Mouse (Mus musculus): ENCODE results near the gene Abcc5.
"Not testable (repeated sequence)": the region's sequence is repeated elsewhere in the genome, so short reads cannot be mapped to it uniquely, and the experiment has no call there.

Gene Abcc5

DNA sequence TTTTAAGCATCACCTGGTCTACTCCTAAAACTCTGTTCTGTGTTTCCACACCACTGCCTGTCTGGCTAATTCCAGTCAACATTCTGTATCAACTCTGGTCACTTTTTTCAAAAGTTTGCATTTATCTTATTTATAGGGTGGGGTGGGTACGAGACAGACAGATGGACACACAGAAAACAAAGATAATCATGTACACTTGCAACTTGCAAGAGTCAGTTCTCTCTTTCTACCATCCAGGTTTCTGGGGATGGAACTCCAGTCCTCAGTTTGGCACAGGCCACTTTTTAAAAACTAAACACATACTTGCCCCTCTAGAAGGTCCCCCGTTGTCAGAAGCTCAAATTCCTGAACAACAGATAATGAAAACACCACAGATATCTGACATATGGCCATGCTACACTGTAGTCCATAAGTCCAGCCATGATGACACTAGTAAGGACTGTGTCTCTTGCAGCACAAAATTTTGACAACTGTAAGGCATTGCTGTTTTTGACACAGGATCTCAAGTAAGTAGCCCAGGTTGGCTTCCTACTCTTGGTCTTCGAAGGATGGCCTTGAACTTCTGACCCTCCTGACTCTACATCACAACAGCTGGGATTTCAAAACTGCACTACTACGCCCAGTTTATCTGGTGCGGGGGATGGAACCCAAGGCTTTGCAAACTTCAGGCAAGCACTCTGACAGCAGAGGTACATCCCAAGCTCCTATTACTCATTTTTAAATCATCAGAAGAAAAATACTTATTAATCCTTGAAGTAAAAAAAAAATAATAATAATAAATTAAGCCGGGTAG, 3.1 kb downstream of the Abcc5 start:
- no peak for DNase-seq

DNA sequence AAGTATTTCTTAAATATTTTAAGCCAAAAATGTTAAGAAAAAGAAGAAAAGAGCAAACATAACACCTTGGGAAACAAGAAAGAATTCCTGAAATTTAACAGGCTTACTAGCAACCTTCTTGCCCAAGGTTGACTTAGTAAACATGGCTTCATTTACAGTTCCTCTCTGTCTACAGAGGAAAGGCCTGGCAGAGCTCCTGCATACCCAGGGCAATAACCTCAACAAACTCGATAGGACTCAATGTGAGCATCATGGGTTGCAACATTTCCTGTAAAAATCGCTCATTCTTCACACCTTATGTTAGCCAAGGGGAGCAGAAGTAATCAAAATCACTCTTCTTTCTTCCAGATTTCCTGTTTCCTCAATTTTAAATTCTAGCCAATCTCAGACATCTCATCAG, 8.1 kb downstream of the Abcc5 start:
- DNase-seq, result no peak

DNA sequence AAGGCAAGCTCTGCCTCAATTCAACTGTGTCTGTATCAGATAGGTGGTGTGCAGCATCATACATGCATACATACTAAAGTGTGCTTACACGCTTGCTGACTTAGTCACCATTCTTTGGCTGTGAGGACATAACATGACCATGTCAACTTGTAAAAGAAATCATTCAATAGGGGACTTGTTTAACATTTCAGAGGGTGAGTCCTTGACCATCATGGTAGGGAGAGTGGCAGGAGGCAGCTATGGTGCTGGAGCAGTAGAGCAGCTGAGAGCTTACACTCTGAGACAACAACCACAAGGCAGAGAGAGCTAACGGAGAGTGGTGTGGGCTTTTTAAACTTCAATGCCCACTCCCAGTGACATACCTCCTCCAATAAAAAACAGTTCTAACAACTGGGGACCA, 9.9 kb downstream of the Abcc5 start:
- no peak for DNase-seq

DNA sequence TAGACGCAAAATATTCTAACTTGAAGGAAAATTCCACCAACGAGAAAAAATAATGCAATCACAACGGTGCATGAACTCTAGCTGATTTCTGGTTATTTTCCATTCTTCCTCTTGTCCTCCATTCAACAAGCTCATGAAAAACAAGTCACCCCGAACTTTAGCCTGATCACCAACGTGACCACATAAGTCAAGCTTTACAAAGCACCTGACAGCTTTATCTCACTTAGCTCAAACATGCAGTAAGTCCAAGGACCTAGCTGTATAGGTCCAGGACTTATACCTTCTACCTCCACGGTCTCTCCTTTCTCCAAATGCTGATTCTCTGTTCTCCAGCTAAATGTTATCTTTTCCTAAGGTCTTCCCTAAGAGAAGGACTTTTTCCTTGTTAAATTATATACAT, 10.4 kb downstream of the Abcc5 start:
- DNase-seq, result no peak

DNA sequence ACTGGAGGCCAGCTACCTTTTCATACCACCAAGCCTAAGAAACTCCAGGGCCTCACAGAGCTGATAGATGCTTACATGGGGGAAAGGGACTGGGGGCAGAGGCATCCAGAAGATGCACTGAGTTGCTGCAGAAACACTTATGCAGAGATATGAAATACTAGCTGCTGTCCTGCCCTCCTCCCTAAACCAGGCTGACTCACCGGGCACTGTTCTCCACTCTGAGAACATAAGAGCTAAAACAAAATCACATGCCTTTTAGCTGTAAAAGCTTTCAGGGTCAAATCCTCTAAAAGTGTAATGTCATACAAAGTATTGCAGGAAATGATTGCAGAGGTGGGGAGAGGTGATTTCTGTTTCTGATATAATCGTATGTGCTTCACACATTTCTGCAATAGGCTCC, 11.0 kb downstream of the Abcc5 start:
- DNase-seq, result no peak

DNA sequence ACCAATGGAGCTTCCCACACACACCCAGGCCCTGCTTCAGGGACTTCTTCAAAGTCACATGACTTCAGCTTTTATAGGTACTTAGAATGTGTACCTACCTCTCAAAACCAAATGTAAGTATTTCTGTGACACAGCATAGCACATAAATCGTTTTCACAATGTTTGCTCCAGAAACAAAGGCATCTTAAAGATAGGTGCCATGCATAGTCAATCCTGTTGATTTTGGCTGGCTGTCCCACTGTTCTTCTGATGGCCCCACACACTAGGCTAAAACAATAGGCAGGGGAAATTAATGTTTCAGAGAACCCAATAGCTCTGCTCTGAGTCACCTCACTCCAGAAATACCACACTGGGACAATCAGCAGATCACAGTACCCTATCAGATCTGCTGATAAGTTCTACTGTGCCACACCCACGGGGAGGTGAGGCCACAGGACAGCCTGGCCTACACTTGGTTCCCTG, 12.3 kb downstream of the Abcc5 start:
- no peak for DNase-seq

DNA sequence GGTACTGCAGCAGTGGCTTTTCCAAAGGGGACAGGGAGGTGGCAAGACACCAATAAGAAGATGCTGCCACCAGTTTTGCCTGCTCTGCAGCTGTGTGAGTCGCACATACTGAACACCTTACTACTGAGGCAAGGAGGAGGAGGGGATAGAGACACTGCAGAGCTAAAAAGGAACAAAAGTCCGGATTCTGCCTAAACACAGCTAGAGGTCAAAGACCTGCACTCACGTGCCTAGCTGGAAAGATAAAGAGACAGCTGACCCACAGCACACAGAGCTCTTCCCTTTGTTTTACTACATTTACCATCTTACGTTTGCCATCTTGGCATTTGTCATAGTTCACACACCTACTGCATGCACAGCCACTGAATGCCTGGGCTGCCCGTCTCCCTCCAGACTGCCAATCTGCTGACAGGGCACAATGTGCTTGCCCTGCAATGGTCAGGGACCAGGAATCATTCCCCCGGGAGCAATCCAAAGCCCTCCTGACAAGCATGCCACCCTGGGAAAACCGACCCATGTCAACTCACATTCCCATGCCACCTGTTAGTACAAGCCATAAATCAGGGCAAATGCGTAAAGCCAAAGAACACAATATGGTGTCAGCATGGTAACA, 14.1 kb downstream of the Abcc5 start:
- no peak for DNase-seq

DNA sequence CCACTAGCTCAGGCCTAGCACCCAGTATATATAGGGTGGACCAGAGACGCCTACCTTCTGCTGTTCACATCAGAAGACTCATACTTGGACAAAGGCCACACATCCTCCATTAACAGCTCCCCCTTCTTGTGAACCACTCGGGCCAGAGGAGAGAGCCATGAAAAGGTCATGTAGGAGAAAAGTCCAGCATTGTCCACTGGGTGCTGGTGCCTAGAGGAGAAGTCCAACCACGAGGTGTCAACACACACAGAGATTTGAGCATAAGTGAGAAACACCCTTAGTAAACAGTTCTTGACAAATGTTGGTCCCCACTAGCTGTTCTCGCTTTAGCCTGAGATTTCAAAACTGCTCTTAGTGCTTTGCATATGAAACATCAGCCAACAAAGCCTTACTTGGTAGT, 20.9 kb downstream of the Abcc5 start:
- no peak for DNase-seq

DNA sequence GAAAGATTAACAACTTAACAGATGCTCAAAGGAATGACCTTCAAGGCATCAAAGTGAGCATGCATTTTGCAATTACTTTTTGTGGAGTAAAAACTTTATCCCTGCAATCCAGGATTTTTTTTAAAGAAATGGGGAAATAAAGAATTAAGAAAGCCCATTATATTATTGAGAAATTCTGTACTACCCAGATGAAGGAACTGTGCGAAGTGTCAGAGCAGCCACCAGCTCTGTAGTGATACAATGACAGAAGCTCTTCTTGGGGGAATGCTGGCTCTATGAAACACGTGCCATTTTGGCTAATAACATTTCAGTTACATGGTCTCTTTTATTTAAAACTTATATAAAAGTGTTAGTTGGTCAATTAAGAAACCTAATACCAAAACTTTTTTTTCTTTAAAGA, 22.9 kb downstream of the Abcc5 start:
- no peak for DNase-seq

DNA sequence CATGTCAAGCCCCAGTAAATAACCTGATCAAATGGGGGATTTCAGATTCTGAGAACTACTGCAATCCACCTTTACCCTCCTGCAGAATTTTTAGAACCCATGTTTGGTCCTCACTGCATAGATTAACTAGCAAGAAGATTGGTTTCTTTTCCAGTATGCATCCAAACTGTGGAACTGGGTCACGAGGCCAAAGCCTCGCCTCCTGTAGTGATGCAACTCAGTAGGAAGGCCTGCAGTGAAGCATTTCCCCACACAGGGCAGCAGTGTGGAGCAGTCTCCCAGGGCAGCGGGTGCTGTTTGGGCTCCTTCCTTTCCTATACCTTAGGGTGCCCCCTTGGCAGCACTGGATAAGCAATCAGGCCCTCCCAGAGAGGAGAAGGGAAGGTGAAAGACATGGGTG, 24.6 kb downstream of the Abcc5 start:
- peak in 1 of 2 experiments; percentile 26 for DNase-seq

DNA sequence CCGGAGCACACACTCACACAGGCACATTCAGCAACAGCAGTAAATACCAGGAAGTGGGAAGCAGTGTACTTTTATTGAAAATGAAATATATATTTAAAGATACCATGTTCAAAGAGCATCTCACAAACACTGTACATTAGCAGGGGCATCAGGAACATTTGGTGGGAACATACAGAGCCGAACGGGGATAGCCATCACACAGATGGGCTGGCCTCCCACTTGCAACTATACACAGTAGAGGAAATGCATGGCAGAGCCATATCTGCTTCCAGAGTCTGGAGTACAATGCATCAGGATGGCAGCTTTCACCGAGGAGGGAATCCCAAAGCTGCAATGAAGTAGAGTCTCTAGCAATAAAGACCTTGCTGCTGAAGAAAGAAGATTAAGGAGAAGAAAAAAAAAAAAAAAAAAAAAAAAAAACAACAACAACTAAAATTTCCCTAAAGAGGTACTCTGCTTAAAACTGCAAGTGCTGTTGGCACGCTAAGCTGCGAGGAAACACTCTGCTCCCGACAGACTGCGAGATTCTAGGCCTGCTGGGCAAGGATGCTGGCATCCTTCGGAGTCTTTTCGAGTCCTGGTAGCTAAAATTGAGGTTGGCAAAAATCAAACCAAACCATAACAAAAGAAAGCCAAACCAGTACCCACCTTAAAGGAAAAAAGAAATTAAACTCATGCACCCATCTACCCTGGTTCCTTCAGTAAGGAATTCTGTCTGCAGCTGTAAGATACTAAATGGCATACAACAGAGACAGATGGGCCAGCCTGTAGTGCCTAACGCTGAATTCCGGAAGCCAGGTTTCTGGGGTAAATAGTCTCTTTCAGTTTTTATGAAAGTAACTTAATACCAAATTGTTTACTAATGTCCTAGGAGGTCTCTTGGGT, 25.2 kb downstream of the Abcc5 start:
- DNase-seq, result peak; percentile 20 to 54

DNA sequence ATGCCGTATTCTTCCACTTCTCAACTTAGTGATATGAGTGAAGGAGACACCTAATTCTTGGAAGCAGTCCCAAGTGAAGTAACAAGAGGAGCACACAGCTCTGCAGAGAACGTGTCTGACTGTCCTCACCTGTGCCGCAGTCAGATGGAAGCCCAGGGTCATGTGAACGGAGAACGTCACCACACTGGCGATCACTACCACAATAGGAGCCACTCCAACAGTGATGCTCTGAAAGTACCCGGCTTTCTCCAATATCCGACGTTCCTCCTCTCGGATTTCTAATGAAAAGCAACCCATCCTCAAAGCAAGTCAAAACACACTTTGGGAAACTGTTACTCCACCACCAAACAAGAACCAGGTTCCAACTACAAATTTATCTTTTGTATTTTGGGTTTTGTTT, 29.3 kb downstream of the Abcc5 start:
- no peak for DNase-seq

DNA sequence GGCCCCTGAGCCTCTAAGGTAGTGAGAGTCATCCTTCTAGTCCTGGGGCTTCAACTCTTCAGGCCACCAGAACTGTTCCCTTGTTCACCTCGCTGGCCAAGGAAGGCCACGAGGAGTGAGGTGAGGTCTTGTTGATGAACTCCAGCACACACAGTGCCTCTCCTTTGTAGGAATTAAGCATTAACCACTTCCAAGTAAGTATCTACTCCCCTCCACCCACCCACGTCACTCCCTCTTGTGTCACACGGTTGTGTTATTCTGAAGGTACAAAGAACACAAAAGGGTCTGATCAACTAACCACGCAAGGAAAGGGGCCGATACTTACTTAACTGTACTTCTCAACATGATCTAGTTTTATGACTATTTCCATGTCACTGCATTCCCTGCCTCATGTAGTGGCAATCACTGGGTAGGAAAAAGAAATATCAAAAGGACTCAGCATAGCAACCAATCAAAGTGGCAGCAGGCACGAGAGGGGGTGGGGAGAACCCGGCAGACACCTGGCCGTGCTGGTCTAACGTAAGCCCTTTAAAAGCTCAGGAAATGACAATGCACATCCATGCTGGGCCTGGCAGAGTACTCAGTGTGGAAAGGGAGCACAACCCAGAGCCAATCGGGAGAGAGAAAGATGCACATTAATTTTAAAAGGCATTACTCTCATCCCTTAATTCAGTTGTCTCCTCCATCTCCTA, 30.8 kb downstream of the Abcc5 start:
- no peak for DNase-seq

DNA sequence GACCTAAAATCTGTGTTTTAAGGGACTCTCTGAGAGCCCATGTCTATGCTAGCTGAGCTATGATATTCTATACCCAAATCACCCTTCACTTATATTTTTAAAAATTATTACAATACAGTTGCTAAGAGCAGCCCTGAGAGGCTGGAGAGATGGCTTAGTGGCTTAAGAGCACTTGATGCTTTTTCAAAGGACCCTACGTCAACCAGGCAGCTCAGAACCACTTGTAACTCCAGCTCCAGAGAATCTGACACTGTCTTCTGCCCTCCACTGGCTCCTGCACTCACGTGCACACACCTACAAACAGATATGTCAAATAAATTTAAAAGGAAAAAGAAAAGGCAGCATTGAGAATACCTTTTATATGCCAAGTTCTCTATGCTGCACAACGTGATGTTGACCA, 34.4 kb downstream of the Abcc5 start:
- no peak for DNase-seq

DNA sequence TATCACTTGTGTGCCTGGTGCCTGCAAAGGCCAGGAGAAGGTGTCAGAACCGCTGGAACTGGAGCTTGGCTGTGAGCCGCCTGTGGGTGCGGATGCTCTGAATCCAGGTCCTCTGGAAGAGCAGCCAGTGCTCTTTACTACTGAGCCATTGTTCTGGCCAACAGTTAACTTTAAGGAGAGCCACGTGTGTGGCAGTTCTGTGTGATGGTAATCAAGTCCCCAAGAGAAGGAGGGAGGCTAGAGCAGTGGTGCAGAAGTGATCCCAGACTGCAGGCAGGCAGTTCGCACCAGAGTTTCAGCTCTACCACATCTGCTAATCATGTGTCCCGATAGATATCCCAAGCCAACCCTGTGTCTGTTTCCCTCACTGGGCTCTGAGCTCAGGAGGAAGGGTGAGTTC, 36.0 kb downstream of the Abcc5 start:
- no peak for DNase-seq

DNA sequence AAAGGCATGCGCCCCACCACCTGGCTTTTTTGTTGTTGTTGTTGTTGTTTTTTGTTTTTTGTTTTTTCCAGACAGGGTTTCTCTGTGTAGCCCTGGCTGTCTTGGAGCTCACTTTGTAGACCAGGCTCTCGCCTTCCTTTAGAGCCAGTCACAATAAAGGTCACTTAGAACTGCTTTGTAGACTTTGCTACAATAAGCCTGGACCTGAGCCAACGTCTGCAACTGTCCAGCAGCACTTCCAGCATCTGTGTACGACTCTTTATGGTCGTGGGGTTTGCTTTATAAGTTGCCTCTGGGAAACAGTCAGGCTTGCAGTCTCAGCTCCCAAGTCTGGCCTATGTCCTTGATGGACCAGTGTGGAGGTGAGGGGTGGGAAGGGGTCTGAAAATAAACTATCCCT, 45.2 kb downstream of the Abcc5 start:
- no peak for DNase-seq

DNA sequence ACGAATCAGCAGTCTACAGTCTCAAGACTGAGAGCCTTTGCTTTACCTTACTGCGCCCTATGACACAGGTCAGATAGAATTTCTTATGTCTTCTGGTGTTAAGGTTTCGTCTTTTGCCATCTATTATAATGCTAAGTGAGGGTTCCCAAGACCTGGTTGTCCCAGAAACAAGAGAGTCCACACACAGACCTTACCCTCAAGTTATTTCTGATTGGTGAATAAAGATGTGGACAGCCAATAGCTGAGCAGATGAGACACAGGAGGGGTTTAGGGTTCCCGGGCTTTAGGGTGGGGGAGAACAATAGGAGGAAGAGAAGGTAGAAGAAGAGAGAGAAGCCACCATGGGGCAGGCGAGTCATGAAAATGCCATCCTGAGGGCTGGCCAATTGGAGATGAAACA, 50.9 kb downstream of the Abcc5 start:
- no peak for DNase-seq

DNA sequence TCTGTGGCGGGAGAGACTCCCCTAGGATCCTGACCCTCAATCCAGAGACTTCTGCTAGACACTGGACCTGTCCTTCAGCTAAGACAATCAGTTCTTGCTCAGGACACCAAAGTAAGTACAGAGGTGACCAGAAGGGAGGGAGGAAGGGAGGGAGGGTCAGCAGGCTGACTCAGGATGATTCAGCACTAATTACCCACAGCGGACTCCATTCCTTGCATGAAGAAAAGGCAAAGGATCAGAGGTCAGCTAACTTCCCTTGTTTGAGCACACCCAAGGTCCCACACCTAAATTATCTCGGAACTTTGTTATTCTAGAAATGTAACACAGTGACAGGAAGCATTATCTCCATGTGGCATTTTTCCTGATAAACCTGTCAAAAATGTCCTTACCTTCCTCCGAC, 54.5 kb downstream of the Abcc5 start:
- no peak for DNase-seq

DNA sequence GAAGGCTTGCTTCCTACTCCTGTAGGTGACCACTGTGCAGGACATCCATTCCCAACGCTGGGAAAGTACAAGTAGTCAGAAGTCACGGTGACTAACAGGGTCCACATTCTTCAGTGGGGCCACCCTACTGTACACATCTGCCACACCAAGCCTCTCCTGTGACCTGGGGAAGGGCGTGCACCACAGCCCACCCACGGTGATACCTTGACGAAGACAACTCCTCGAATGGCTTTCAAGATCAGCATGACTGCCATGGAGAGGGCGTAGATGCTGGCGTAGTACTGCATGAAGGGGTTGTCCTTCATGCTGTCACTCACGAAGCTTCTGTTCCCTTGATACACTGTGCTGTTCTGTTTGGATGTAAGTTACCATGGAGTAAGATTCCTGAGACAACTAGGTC, 58.0 kb downstream of the Abcc5 start:
- no peak for DNase-seq

DNA sequence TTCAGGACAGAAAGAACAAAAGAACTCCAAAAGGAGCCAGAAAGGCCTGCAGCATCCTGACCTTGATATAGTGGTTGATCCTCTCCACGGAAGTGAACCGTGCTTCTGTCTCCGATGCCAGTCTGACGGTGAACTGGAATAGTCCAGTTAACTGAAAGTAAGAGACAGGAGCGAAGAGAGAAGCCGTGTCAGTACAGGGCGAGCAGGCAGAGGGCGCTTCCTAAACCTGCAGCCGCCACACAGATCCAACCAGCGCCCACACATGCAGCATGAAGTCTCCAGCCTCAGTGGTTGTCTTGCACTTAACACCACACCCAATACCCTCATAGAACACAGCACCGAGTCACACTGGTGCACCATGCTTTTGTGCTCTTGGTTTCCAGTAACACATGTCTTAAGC, 64.1 kb downstream of the Abcc5 start:
- DNase-seq, result no peak

DNA sequence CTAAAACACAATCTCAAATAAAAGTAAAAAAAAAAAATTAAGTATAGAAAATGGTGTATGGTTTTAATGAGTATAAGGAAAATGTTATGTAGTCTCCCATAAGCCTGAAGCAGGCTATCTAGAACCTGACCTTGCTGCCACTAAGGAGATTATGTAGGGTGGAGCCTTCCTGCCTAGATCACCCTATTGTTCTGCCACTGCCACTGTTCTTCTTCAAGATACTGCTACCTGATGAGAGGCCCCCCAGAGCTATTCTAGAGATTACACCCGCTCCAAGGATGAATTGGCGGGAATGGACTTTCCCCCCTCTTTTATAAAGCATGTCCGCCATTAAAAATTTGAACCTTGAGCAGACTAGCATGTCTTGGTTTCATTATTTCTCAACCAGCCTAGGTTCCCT, 64.7 kb downstream of the Abcc5 start:
- DNase-seq, result not testable (repeated sequence)

DNA sequence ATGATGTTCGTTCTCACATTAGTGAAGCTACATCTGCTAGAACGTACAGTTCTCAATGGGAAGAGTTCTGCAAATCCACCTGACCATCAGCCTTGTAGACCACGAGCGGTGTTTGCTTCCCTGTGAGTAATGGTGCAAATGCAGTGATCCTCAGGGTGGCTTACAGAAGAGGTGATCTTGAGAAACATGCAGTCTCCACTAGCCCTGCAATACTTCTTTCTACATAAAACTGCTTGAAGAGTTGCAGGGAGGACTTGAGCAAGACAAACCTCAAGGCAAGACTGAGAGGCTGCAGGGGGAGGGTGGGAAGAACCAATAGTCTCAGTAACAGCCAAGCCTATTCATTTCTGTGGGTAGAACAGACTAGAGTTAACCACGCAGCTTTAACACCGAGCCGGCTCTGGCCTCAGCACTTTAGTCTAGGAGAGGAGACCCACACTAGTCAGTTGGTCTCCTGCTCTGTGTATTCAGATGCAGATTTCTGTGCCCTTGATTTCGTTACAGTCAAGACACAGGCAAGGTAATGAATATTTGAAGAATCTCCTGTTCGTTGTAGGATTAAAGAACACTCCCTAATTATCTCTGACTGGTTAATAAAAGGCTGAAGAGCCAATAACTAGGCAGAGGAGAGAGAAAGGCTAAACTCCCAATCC, 66.4 kb downstream of the Abcc5 start:
- no peak for DNase-seq

DNA sequence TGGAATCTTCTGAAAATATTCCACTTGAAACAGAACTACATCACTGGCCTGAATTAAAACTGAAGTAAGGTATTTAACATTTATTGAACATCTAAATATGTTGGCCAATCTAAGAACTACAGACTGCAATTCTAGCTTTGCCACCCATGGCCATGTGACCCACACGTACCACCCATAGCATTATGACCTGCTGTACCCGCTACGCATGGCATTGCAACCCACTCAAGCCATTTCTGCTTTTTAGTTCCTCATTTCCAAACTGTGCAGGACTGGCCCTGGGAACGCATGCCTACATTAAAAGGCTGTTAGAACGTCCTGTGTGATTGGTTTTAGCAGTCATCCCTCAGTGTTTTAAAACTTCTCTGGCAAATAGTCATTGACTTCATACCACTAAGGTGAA, 68.4 kb downstream of the Abcc5 start:
- no peak for DNase-seq
